Comparison of ENCODE assay signal across 27 mouse cellular contexts in genomic region chr3:98471499-98471898, GRCm38 (mm10). TPM values are rescaled to one million over a fixed set of nuclear protein-coding genes. Genes with fewer than 3 reads are reported as not detected.
"Had no signal": no experiment of that assay in that cellular context is flagged by ENCODE, and none has a peak within 500 bp of the region (broad histone marks: within the 10 kb centered on the region; RNA-seq: fewer than 3 reads in every experiment).

No protein-coding gene starts in this region.

RNA-seq across cellular contexts. Expression of gene Gm4450, which starts 14.6 kb away (rescaled TPM):
- polyA plus RNA-seq: limb, embryonic 10.5 days; limb, embryonic 11.5 days; limb, embryonic 13.5 days; limb, embryonic 14.5 days; limb, embryonic 15.5 days; liver, adult 2 months; liver, embryonic 11.5 days; liver, embryonic 12.5 days; liver, embryonic 14.5 days; lung, adult 2 months; lung, embryonic 14.5 days; lung, embryonic 15.5 days; lung, embryonic 16.5 days; lung, postnatal 0 days; macrophage; midbrain, embryonic 10.5 days; midbrain, embryonic 11.5 days; midbrain, embryonic 12.5 days; midbrain, embryonic 14.5 days; midbrain, embryonic 16.5 days; midbrain, postnatal 0 days; myocyte; neural tube, embryonic 11.5 days; neural tube, embryonic 12.5 days had no signal

RNA-seq across cellular contexts. Expression of gene Hsd3b4, which starts 38.8 kb away (rescaled TPM):
- polyA plus RNA-seq: limb, embryonic 10.5 days; limb, embryonic 11.5 days; limb, embryonic 12.5 days; limb, embryonic 13.5 days; limb, embryonic 14.5 days; limb, embryonic 15.5 days; liver, adult 2 months; lung, adult 2 months; lung, embryonic 14.5 days; lung, embryonic 16.5 days; lung, postnatal 0 days; macrophage; midbrain, embryonic 10.5 days; midbrain, embryonic 11.5 days; midbrain, embryonic 12.5 days; midbrain, embryonic 13.5 days; midbrain, embryonic 14.5 days; midbrain, embryonic 15.5 days; midbrain, embryonic 16.5 days; midbrain, postnatal 0 days; myocyte; neural tube, embryonic 11.5 days; neural tube, embryonic 12.5 days had no signal
